Mouse (Mus musculus): ENCODE measurements around the gene Cfap97. TPM values are rescaled to one million over a fixed set of nuclear protein-coding genes. Genes with fewer than 3 reads are reported as not detected.

Gene Cfap97
- polyA plus RNA-seq, 1 experiment from 2014 or later, result 22.9 TPM

DNA sequence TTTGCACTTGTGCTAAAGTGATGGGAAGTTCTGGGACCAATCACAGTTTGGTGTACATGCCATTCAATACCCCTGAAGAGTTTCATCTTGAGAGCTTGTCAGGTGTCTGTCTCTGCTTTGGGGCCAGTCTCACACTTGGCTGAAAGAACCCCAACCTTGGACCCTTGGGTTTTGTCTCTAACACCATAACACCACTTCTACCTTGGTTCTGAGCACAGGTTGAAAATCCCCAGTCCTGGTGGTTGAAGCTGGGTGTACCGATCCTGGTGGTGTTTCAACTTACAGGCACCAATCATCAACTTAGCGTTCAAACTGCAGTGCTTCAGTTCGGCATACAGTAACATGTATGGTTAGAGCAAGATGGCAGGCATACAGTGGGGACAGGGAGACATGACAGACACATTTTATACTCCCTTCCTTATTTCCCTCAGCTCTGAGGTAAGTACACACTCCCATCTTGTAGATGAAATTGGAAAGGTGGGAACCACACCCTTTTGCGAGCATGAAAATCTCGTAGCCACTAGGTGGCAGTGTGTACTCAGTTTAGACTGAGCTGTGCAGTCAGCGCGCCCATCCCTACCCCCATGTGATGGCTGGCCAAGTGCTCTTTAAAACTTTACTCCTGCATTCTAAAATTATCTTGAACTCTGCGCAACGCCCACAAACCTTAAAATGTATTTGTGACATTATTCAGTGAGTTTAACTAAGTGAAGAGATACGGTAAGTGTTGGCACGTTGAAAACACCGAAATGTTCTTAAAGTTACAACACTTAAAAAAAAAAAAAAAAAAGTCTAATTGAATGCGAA, 90.2 kb downstream of the Cfap97 start:
- Histone ChIP-seq H3K36me3 (replicated peaks) (no peaks in the 10 kb centered on the region), H3K9ac (no peak overlapping the region), H3K27ac (no peak overlapping the region), H3K27me3 (peaks cover 33% of the 10 kb centered on the region), H3K4me1 (peaks cover 6% of the 10 kb centered on the region; the same call in 1 of the 2 replicates), H3K4me3 (replicated peaks) (no peak overlapping the region), H3K4me2 (no peak overlapping the region), H3K9me3 (no peaks in the 10 kb centered on the region)
- WGBS, result 31% methylated on average over 13 of the region's 13 CpGs
- peak; percentile 60; the same call in 1 of the 2 replicates for ATAC-seq (ENCODE audit: low FRiP score)

- H3K4me3 ChIP-seq (replicated peaks), result no peak overlapping the region
- no peak overlapping the region for H3K9ac ChIP-seq
- H3K4me2 ChIP-seq, result no peak overlapping the region
- H3K9me3 ChIP-seq, result no peaks in the 10 kb centered on the region
- no peak for ATAC-seq (ENCODE audit: low FRiP score)
- H3K27me3 ChIP-seq, result peaks cover 34% of the 10 kb centered on the region
- H3K4me1 ChIP-seq, result peaks cover 6% of the 10 kb centered on the region; the same call in 1 of the 2 replicates
- H3K36me3 ChIP-seq (replicated peaks), result no peaks in the 10 kb centered on the region
- H3K27ac ChIP-seq, result no peak overlapping the region
- WGBS, result 52% methylated on average over 7 of the region's 7 CpGs
Measured at GRCm38 (mm10) chr8:46242946-46243345, 91.4 kb downstream of the Cfap97 start.

Small RNA genes lying within 50 kb of the gene (microRNA-seq; reads per million reads assigned to microRNA genes)
- gene Gm23812, result not detected

Other genes with a start within 250 kb of the Cfap97 start
- gene Ccdc110, start 217.2 kb upstream of the Cfap97 start, polyA plus RNA-seq (2016; fragmentation: Nextera tagmentation; extraction: Ambion mirVana), result 0.08 and 0.13 TPM in 2 replicates
- gene 1700029J07Rik, start 176.5 kb upstream of the Cfap97 start, polyA plus RNA-seq (2016; fragmentation: Nextera tagmentation; extraction: Ambion mirVana), result 3.5 and 3.7 TPM in 2 replicates
- 56.5 and 61.5 TPM in 2 replicates for gene Ufsp2, start 176.2 kb upstream of the Cfap97 start, polyA plus RNA-seq (2016; fragmentation: Nextera tagmentation; extraction: Ambion mirVana)
- gene Lrp2bp, start 152.5 kb upstream of the Cfap97 start, polyA plus RNA-seq (2016; fragmentation: Nextera tagmentation; extraction: Ambion mirVana), result 0.45 and 0.56 TPM in 2 replicates
- gene Ankrd37, start 146.1 kb upstream of the Cfap97 start, polyA plus RNA-seq (2016; fragmentation: Nextera tagmentation; extraction: Ambion mirVana), result 17.2 and 20.6 TPM in 2 replicates
- gene Snx25, start 388 bp downstream of the Cfap97 start, polyA plus RNA-seq (2016; fragmentation: Nextera tagmentation; extraction: Ambion mirVana), result 4.1 and 4.5 TPM in 2 replicates
- gene Slc25a4, start 59.5 kb downstream of the Cfap97 start, polyA plus RNA-seq (2016; fragmentation: Nextera tagmentation; extraction: Ambion mirVana), result 448 and 462 TPM in 2 replicates
- 11.1 and 13.0 TPM in 2 replicates for gene Helt, start 142.9 kb downstream of the Cfap97 start, polyA plus RNA-seq (2016; fragmentation: Nextera tagmentation; extraction: Ambion mirVana)